Mouse (Mus musculus) layer of hippocampus, postnatal 14 days (tissue): ENCODE measurements around the gene Vezt. TPM values are rescaled to one million over a fixed set of nuclear protein-coding genes. Genes with fewer than 3 reads are reported as not detected.

Experiments used
- DNase-seq, 2 experiments: peaks; one replicate each; pipeline ENCODE4 v3.0.0; 2021 to 2022; ENCODE audit warnings: low spot score in 2 of 2, mixed read lengths in 1 of 2
- total RNA-seq, 2 experiments: library from RNA; stranded (reverse); gene quantifications; 2 replicates each; pipeline ENCODE4 v1.2.3; 2021

Gene Vezt
- total RNA-seq, 2 experiments from 2014 or later = 77.1 to 77.9 TPM

DNA sequence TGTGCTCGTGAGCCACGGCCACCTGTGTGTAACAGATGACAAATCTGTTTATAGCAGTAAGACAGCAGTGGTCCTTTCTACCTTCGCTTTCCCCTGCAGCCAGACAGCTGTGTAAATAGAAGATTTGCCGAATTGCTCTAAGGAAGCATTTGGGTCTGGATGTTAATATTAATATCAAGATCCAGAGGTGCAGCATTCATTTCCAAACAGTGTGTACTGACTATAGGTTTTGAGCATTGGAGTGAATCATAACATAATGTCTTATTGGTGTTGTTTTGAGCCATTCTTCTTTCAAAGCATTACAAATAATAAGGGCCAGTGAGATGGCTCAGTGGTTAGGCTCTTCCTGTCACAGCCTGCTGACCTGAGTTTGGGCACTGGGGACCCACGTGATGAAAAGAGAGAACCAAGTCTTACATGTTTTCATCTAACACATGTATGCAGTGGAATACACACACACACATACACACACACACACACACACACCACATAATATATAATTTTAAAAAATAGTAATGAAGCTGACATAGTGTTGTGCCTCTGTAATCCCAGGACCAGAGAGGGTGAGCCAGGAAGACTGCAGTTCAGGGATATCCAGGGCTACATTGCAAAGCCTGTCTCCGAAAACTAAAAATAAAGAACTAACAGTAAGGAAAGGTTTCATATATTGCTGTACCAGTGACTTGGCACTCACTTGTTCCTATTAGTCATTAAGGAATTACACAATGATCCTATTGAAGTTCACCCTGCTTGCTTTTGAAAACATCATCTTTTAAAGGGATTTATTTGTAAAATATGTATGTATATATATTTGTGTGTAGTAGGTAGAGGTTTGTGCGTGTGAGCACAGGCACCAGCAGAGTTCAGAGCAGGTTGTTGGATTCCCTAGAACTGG, 3.0 kb upstream of the Vezt start:
- DNase-seq = no peak

DNA sequence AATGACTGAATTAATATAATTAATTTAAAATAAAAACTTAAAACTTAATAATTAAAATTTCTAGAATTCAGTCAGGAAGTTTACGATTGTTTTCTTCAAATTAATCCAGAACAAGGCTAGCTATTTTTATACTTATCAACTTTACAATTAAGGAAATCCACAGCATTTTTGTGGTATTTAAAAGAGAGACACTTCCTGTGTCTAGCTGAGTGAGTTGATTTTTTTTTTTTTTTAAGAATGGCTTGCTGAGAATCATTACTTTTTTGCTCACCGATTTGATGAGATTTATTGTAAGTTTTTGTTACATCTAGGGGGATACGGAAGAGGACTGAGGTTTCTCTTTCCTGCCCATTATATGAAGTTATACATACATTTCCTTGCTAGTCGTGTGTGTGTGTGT, 2.0 kb upstream of the Vezt start:
- no peak for DNase-seq

DNA sequence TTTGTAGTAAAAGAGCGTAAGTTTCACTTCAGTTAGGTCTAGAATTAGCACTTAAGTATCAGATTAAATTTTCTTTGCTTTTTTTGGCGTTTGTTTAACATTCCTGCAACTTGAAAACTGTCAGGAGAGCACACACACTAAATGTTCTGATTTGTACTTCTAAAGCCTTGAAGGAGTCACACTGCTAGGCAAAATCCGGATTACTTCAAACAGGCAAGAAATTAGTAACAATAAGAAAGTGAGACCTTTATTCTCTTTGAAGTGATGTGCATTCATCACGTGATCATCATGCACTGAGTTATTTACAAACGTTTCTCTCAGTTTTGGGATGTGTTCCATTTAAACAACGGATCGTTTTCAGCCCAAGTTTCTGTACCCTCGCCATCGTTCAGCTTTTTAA, 1.6 kb upstream of the Vezt start:
- no peak for DNase-seq

DNA sequence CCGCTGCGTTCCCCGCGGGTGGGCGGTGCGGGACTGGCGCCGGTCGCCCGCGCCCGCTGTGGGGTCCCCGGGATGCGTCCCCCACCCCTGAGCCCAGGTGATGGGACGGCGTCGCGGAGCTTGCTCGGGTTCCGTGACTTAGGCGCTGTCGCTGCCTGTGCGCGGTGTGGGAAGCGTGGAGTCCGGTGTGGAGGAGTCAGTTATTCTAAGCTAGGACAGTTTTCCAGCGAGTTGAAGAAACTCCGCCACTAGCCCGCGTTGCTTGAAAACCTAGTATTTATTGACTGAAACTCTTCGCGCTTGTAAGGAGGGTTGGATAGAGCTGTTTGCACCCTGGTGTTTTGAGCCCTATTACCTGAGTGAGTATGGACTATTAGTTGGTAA, 750 bp upstream of the Vezt start:
- DNase-seq = no peak

DNA sequence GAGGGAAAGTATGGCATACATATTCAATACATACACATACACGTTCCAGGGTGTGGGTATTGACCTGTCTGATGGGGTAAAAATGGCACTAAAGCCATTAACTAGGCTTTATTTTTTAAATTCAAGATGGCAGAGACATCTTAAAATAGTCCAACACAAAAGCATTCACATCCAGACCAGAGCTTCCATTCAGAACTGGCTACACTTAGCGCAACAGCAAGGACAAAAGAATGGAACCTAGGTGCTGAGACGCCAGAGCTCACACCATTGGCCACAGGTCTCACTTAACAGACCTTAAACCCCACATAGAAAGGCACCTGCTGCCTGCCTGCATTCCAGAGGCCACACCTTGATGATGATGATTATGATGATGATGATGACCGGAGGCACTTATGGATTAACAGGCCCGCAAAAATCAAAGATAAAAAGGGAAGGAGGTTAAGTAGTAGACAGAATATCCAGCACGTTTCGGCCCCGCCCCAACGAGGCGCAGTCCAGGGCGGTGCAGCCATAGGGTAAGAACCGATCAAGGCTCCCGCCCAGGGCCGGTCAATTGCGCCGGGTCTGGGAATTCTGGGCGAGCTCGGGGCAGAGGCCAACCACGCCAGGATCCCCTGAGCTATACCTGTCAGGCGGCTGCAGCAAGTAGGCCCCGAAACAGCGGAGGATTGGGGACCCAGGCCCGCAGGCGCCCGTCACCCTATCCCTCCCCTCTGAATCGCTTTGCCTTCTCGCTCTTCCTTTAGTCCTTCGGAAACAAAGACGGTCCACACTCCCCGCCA, 550 bp downstream of the Vezt start:
- DNase-seq = peak in 1 of 2 experiments; percentile 20

DNA sequence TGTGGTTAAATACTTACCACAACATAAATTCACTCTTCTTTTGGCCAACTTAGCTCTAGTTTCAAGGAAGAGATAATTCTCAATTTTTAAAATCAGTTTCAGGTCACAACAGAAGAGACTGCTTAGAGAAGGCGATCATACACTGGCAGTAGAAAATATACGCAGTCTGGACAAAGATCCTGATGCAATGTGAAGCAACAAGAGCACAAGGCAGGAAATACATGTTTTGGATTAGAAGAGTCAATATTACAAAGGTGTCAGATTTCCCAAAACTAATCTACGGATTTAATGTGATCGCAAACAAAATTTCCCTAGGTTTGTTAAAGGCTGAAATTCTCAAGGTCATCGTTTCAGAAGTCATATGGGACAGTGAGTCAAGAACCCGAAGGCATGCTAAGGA, 4.5 kb downstream of the Vezt start:
- no peak for DNase-seq

DNA sequence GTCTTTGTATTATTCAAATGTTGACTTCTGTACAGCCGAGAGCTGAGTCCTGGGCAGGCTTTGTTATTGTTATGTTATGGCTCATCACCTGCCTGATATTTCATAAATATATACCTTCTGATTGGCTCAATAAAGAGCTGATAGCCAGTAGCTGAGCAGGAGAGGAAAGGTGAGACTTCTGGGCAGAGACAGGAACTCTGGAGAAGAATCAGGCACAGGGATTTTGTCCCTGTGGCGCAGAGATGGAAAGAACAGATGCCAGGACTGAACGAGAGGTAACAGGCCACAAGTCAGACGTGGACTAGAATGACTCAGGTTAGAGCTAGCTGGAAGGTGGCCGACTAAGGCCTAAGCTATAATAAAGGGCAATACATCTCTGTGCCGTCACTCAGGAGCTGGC, 7.1 kb downstream of the Vezt start:
- no peak for DNase-seq

DNA sequence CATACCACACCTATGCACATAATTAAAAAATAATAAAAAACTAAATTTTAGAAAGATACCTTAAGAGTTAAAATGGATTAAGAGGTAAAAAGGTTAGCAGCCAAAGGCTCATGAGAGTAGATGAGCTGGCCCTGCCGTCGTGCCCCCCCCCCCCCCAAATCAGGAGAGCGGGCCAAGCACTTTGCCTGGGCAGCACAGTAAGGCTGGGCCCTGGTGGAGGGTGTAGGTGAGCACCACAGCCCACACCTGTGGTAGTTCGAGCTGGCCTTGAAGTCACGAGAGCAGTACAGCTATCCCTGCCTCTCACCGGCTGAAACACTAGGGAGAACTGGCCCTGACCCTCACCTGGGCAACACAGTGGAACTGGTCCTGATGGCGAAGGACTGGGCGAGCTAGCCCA, 10.5 kb downstream of the Vezt start:
- DNase-seq = no peak

DNA sequence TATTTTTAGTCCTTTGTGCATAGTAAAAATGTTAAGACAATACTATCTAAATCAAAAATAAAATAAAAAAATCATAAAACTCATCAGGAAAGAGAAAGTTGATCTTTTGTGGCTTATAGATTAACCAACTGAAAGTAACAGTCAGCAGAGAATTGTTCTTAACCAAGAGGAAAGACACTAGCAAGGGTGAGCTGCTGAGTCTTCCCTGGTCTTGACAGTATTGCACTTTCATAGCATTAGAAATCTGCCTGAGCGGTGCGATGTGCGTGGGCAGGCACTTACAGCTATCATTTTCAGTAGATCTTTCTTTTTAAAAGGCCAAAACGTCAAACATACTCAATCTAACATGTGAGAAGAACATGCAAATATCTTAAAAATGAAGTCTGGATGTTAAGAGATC, 14.6 kb downstream of the Vezt start:
- no peak for DNase-seq

DNA sequence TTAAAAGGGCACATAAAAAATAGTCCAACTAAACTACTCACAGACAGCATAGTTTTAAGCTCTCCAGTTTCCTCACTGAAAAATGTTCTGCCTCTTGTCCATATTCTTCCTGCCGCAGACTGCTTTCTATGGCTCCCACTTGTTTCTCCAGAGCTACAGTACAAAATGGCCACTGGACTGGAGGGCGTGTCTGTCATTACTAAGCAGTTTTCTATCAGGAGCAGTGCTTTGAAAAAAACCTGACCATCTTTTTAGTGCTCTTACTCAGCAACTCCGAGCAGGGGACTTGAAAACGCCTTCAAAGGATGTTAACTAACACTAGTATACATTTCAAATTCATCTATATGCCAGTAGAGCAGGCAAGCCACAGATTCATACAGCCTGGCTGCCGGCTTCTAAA, 15.0 kb downstream of the Vezt start:
- no peak for DNase-seq

DNA sequence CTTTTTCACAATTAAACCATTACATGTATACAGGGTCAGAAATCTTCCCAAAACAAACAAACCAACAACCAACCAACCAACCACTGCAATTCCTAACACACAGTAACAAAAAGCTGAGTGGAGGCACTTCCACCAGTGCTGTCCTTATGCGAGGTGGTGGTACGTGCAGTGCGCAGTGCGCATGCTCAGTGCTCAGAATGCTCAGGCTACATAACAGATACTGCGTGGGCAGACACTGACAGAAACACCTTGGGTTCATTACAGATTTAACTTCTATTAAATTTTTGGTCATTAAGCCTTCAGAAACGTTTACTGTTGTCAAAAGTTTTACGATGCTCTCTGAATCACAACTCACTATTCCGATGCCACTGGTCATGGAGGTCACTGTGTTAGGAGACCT, 18.2 kb downstream of the Vezt start:
- no peak for DNase-seq

DNA sequence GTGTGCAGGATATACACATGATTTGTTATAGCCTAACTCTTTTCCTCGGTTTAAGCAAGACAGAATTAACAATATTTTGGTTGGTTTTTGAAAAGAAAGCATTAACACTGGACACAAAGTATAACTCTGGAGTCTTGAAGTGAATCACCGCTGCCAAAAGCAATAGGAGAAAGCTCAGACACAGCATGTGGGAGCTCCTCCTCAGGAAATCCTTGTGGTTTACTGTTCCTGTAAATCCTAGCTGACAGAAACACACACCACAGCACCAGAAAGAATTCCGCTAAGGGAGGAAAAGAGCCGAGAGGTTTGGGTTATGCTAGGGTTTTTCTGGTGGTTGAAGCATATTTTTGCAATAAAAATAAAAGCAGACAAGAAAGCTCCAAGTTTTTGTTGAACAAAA, 21.4 kb downstream of the Vezt start:
- DNase-seq = no peak

DNA sequence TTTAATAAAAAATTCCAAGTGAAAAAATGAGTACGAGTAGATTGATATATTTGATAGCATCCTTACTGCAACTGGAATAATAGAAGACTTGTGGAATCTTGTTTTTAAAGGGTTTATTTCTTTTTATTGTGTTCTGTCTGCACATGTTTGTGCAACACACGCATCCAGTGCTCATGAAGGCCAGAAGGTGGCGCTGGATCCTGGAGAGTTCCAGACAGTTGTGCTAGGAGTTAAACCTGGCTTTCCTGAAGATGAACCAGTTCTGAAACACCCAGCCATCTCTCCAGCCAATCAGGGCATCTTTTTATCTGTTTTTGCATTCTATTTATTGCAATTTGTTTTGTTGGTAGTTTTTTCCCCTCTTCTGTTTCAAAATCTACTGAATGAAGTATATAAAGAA, 22.4 kb downstream of the Vezt start:
- DNase-seq = peak; percentile 19 to 54

DNA sequence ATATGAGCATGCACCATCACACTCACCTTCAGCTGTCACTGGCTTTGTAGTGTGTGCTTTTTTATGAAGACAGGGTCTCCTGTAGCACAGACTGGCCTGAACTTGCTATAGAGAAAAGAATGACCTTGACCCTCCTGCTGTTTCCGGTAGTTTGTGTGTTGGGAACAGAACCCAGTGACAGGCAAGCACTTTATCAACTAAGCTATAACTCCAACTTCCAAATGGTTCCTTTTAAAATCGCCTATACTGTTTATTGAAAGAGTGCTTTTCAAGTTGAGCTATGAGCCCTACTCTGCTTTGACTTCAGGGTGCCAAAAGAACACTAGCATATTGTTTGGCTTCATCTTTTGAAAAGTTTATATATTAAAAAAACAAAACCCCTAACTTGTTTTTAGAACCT, 24.6 kb downstream of the Vezt start:
- no peak for DNase-seq

DNA sequence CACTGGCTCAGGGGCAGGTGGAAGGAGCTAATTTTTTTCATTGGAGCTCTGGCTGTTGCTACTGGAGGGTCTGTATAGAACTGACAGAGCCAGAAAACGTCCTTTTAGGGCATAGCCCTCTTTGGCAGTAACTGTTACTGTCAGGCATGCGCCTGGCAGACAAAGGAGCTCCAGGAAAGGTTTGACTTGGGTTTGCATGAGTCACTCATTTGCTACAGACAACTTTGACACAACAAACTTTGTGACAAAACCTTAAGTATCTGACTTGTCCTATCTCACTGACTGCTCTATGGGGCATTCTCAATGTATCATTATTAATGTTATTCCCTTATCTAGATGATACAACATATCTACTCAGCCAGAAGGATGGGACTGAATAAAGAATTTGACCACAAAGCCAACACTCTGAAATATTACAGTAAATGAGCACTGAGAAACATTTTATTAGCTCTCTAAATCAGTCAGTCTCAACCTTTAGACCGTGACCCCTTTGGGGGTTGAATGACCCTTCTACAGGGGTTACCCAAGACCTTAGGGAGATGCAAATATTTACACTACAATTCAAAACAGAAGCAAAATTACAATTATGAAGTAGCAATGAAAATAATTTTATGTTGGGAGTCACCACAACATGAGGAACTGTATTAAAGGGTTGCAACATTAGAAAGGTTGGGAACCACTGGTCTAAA, 25.5 kb downstream of the Vezt start:
- DNase-seq = no peak

DNA sequence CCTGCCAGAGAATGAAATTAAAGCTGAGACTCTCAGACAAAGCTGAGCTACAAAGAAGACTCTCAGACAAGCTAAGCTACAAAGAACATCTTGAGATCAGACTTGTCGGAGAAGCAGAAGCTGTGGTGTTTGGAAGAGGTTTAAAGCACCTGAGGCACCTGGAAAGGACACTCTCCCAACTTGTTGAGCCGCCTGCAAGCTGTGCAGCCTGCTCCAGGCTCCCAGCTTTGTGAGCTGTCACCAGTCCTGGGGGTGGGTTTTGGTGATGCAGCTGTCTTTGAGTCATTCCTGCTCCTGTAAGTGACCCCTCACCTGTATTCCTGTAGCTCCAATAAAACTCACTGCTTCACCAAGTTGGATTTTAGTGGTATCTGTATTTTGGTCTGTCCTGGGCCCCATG, 27.3 kb downstream of the Vezt start:
- no peak for DNase-seq

DNA sequence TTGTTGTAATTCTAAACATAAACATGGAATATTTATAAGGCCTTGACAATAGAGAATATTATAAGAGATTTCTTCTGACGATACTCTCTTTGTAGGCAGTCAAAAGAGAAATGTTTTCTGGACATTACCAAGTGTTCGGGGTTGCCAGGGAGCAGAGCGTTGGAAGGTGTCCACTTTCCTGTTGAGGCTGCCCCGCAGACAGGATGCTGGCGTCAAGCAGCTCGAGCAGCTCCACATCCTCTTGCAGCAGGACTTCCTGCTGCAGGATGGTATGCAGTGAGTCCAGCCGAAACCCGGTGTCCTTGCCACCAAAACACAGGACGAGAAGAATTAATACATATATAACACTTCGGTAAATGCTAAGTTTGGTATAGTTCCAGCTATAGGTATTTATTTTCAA, 35.4 kb downstream of the Vezt start:
- DNase-seq = no peak

DNA sequence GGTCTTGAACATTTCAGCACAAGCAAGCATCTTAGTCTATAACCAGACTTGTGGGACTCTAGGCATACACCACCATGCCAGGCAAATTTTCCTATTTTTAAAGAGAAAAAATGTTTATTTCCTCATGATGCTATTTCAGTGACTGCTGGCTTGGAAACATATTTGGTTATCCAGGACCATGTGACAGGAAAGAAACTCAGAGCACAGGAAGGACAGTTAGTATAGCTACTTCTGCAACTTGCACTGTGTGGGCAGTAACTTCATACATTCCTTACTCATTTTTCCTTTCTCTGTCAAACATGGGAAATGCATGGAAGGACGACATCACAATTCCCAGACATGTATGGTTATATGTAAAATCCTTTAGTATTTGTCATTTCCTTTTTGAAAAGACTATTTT, 36.3 kb downstream of the Vezt start:
- DNase-seq = no peak

DNA sequence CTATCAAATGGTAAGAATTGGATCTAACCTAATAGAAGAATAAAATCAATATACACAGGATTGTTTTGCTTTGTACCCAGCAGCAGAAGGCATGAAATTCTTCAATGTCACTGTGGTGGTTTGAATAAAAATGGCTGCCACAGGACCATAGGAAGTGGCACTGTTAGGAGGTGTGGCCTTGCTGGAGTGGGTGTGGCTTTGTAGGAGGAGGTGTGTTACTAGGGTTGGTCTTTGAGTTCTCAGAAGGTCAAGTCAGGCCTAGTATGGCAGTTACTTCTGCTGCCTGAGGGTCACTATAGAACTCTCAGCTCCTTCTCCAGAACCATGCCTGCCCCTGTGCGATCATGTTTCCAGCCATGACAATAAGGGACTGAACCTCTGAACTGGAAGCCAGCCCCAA, 40.5 kb downstream of the Vezt start:
- no peak for DNase-seq

DNA sequence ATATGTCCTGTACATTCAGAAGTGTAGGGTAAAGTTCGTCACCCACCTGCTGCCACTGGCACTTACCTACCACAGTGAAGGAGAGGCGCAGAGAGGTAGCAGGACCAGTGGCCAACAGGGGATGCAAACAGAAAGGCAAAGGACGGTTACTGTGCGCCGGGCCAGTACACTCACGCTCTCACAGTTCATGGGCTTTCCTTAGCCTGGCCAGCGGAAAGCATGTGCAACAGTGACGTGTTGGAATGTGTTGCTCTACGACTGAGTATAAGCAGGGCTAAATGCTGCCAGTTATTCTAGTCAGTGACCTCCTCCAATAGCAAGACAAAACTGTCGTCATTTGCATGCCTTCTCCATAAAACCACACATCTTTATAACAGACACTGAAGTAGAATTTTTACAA, 41.5 kb downstream of the Vezt start:
- DNase-seq = no peak

DNA sequence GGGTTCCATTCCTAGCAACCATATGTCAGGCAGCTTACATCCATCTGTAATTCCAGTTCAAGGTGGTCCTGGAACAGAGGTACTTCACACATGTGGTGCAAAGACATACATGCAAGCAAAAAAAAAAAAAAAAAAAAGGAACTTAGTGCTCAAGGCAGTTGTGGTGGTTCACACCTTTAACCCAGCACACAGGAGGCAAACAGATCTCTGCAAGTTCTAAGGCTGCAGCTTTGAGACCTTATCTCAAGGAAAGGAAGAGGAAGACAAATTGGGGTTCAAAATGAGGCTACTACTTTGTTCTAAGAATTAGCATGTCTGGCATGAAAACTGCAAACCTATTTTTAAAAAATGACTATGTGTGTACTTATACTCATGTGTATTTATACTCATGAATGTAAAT, 50.3 kb downstream of the Vezt start:
- no peak for DNase-seq

DNA sequence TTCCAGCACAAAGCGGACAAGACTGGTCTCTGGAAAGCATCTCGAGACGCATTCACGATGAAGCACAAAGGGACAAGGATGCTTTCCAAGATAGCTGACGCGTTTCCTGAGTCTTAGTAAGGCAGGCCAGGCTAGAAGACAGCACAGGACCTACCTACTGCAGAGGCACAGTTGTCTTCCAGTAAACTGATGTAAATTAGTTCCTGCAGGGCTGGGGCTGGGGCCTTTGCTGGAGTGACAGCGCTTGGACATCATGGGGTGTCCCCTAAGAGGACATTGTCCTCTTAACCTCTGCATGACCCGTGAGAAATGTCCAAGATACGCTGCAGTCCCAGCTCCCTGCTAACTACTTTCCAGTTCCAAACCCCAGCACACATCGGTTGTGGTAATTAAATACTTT, 66.3 kb downstream of the Vezt start:
- DNase-seq = no peak
